Mouse (Mus musculus) stomach, embryonic 14.5 days (tissue): ENCODE measurements around the gene Cdc20. TPM values are rescaled to one million over a fixed set of nuclear protein-coding genes. Genes with fewer than 3 reads are reported as not detected.

Source experiments
- ATAC-seq: fragments of 200-750 bp; cut with Nextera tagmentation; 2 replicates; pipeline ENCODE4 v1.8.0; 2017; ENCODE audit warnings: low read depth, moderate TSS enrichment; ENCODE audit not compliant: insufficient number of reproducible peaks, insufficient read depth, low FRiP score
- H3K27ac ChIP-seq: fragments of 300-500 bp; sonication (generic); 2 replicates; pipeline ENCODE4 v1.5.1; 2014; ENCODE audit warnings: mild to moderate bottlenecking, low read length, moderate library complexity, mixed read lengths
- H3K27me3 ChIP-seq: fragments of 300-500 bp; sonication (generic); 2 replicates; pipeline ENCODE4 v1.6.1; 2014; ENCODE audit warnings: low read length, control low read depth, mixed read lengths; ENCODE audit not compliant: control insufficient read depth, insufficient read depth
- H3K36me3 ChIP-seq: fragments of 300-500 bp; sonication (generic); 2 replicates; pipeline ENCODE4 v1.6.1; 2014; ENCODE audit warnings: mild to moderate bottlenecking, control low read depth, low read length, moderate library complexity, mixed read lengths; ENCODE audit not compliant: control insufficient read depth, insufficient read depth
- H3K4me1 ChIP-seq: fragments of 300-500 bp; sonication (generic); 2 replicates; pipeline ENCODE4 v1.6.1; 2014; ENCODE audit warnings: low read length, control low read depth, mixed read lengths; ENCODE audit not compliant: control insufficient read depth, insufficient read depth
- H3K4me2 ChIP-seq: fragments of 300-500 bp; sonication (generic); replicated peaks from 2 replicates; pipeline ENCODE4 v1.6.1; 2014; ENCODE audit warnings: low read depth, low read length, control low read depth
- H3K4me3 ChIP-seq: fragments of 300-500 bp; sonication (generic); 2 replicates; pipeline ENCODE4 v1.5.1; 2014; ENCODE audit warnings: low read depth, low read length, control low read depth
- H3K9ac ChIP-seq: fragments of 300-500 bp; sonication (generic); replicated peaks from 2 replicates; pipeline ENCODE4 v1.6.1; 2014; ENCODE audit warnings: low read depth, mild to moderate bottlenecking, control low read depth, low read length, moderate library complexity, mixed read lengths
- H3K9me3 ChIP-seq: fragments of 300-500 bp; sonication (generic); 2 replicates; pipeline ENCODE4 v1.6.1; 2016; ENCODE audit warnings: low read depth, low read length, control low read depth; ENCODE audit not compliant: control insufficient read depth
- WGBS: fragments of 180-500 bp; shearing (Covaris S2); extraction: QIAGEN DNeasy Blood & Tissue Kit; methylation state at CpG from one replicate; pipeline ENCODE4 v1.1.7; 2014; 5-methylcytosine and 5-hydroxymethylcytosine counted together
- polyA plus RNA-seq: library from polyadenylated mRNA; unstranded; fragments of >200 nt; fragmentation: Nextera tagmentation; extraction: Ambion mirVana; gene quantifications from 2 replicates; pipeline ENCODE4 v1.2.1, GENCODE M21; 2014

Cdc20 gene
- polyA plus RNA-seq, 1 experiment from 2014 or later, result 230 TPM

DNA sequence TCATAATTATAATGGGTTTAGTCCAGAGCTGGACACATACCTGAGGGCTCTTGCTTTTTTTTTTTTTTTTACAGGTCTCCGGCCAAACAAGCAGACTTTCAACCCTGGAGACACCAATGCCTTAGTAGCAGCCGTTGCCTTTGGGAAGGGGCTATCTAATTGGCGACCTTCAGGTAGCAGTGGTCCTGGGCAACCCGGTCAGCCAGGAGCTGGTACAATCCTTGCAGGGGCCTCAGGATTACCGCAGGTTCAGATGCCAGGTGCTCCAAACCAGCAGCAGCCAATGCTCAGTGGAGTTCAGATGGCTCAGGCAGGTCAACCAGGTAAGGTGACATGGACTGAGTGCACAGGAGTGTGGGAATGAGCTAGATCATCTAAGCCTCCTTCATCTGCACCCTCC lies 23.6 kb downstream of the Cdc20 start:
- no peaks in the 10 kb centered on the region for H3K9me3 ChIP-seq
- H3K4me2 ChIP-seq, result no peak overlapping the region
- peaks cover 52% of the 10 kb centered on the region for H3K36me3 ChIP-seq
- no peak for ATAC-seq
- H3K27me3 ChIP-seq, result no peaks in the 10 kb centered on the region
- peaks cover 5% of the 10 kb centered on the region; the same call in 1 of the 2 replicates for H3K4me1 ChIP-seq
- H3K9ac ChIP-seq, result no peak overlapping the region
- H3K27ac ChIP-seq, result no peak overlapping the region
- no peak overlapping the region for H3K4me3 ChIP-seq
- 94% methylated on average over 5 of the region's 5 CpGs for WGBS

DNA sequence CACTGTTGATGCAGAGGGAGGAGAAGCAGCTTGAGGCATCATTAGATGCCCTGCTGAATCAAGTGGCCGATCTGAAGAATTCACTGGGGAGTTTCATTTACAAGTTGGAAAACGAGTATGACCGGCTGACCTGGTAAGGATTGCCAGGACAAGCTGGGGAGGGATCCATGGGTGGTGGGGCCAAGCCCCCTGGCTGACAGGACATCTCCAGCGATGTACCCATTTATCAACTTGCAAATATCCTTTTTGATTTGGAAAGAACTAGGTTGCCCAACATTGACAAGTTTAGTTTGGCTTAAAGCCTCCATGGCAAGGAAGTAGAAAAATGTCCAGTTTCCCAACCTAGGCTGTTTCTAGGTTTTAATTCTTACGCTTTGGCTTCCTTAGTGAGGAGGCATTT lies 26.3 kb downstream of the Cdc20 start:
- Histone ChIP-seq H3K27ac (no peak overlapping the region), H3K4me3 (no peak overlapping the region), H3K4me1 (peaks cover 10% of the 10 kb centered on the region), H3K27me3 (no peaks in the 10 kb centered on the region), H3K9ac (no peak overlapping the region), H3K4me2 (no peak overlapping the region), H3K9me3 (no peaks in the 10 kb centered on the region), H3K36me3 (peaks cover 43% of the 10 kb centered on the region)
- WGBS, result 91% methylated on average over 5 of the region's 5 CpGs
- no peak for ATAC-seq

DNA sequence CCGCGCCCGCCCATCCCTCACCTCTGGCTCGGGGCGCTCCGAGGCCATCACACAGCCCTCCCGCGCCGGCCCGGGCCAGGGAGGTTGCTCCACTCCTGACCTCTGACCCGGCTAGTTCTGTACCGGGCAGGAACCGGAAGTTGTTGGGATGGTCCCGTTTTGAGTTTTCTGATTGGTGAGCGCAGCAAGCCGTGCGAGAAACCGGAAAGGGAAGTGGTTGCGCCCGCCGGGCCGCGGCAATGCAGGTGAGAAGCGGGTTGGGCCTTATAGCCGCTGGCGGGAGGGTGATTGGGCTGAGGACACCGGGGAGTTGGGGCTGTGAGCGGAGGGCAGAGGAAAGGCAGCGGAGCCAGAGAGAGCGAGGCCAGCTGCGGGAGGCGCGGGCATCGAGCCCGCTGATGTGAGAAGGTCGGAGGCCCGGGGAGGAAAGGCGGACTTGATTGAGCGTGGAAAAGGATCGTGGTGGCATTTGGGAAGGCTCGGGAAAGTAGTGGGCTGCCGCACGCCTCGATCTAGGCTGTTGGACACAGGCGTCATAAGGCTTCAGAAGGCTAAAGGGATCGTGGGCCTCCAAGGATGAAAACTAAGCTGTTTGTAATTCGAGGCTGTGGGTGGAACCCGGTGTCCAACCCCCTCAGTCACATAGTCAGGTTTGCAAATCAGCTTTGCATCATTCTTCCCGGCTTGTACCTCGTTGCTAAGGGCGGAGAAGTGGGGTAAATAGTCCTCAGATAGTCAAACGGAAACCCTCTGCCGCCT lies 27.8 kb downstream of the Cdc20 start, which contains the start of the genes Szt2 and Med8:
Gene Szt2, minus strand, starts transcription at position 132 of the 759 bp plus-strand sequence.
Gene Med8, plus strand, starts transcription at position 196 of the 759 bp plus-strand sequence.
- Histone ChIP-seq H3K9ac (peak within 1 kb of the TSS; percentile 76), H3K36me3 (peaks cover 34% of the 10 kb centered on the region), H3K4me3 (peak within 1 kb of the TSS; percentile 83), H3K4me2 (peak within 1 kb of the TSS; percentile 80), H3K27ac (peak within 1 kb of the TSS; percentile 66; the same call in 1 of the 2 replicates), H3K27me3 (no peaks in the 10 kb centered on the region), H3K4me1 (peaks cover 10% of the 10 kb centered on the region), H3K9me3 (no peaks in the 10 kb centered on the region)
- peak; percentile 94 for ATAC-seq
- under 1% methylated on average over 53 of the region's 53 CpGs for WGBS

DNA sequence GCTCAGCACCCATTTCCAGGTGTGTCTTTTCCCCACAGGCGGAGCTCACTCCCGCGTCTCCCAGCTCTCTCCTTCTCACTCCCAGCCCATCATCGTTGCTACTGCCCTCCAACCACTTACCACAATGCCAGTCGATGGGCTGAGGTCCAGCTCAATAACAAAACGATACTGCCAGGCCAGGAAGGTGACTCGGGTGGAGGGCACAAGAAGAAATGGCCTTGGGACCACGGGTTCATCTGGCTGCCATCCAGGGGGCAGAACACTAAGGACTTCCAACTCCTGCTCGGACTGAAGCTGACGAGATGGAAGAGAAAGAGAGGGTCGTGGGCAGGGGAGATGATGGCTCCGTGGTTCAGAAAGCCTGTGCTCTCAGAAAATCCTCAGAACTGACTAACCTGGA lies 34.5 kb downstream of the Cdc20 start:
- Histone ChIP-seq H3K27ac (no peak overlapping the region), H3K4me1 (no peaks in the 10 kb centered on the region), H3K36me3 (peaks cover 51% of the 10 kb centered on the region), H3K9me3 (no peaks in the 10 kb centered on the region), H3K27me3 (no peaks in the 10 kb centered on the region), H3K4me2 (no peak overlapping the region), H3K9ac (no peak overlapping the region), H3K4me3 (no peak overlapping the region)
- ATAC-seq, result no peak
- 93% methylated on average over 12 of the region's 12 CpGs for WGBS

DNA sequence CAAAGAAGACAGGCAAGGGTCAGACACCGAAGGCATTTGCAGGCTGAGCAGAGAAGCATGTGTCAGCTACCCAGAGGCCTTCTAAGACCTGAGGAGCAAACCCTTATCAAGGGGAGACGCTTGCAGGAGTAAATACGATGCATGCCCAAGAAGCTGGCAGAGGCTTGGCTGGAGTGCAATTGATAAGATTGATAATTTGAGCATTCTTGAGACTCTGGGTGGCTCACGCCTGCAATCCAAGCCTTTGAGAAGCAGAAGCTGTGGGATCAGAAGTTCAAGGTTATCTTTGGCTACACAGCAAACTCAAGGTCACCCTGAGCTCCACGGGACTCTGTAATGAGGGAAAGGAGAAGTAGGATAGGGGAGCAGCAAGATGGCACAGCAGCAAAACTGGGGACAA lies 35.2 kb downstream of the Cdc20 start:
- H3K36me3 ChIP-seq, result peaks cover 58% of the 10 kb centered on the region
- WGBS, result 84% methylated on average over 5 of the region's 5 CpGs
- H3K27ac ChIP-seq, result no peak overlapping the region
- H3K4me3 ChIP-seq, result no peak overlapping the region
- no peak overlapping the region for H3K4me2 ChIP-seq
- no peaks in the 10 kb centered on the region for H3K4me1 ChIP-seq
- H3K9ac ChIP-seq, result no peak overlapping the region
- ATAC-seq, result no peak
- no peaks in the 10 kb centered on the region for H3K27me3 ChIP-seq
- no peaks in the 10 kb centered on the region for H3K9me3 ChIP-seq

DNA sequence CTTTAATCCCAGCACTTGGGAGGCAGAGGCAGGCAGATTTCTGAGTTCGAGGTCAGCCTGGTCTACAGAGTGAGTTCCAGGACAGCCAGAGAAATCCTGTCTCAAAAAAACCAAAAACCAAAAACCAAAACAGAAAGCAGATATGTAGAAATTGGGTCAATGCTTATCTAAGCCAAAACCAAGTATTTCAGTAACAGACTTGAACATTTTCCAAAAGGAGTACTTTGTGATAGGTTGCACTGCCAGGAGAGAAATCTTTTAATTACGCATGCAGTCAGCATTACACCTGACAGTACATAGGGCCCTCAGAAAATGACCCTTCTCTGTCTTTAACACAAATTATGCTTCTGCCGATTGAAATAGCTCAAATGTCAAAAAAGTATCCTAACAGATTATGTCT lies 35.7 kb downstream of the Cdc20 start:
- peaks cover 58% of the 10 kb centered on the region for H3K36me3 ChIP-seq
- no peaks in the 10 kb centered on the region for H3K27me3 ChIP-seq
- no peak overlapping the region for H3K4me2 ChIP-seq
- no peak overlapping the region for H3K9ac ChIP-seq
- H3K4me3 ChIP-seq, result no peak overlapping the region
- no peaks in the 10 kb centered on the region for H3K9me3 ChIP-seq
- ATAC-seq, result no peak
- H3K4me1 ChIP-seq, result no peaks in the 10 kb centered on the region
- H3K27ac ChIP-seq, result no peak overlapping the region
- 87% methylated on average over 3 of the region's 3 CpGs for WGBS

DNA sequence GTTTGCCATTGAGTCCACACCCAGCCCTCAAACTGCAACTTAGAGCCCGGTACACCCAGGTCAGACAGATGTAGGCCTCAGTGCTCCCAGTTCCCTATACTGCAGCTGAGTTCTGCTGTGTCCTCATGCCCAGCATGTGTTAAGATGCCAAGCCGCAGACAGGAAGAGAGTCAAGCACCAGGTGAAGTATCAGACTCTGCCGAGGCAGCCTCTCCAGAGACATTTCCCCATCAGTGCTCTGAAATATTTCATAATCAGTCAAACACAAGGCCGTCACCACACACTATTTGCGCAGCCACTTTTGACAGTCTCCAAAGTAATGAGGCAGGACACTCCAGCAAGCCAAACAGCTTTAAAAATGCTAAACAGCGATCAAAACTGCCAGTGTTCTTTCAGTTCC lies 38.8 kb downstream of the Cdc20 start:
- H3K36me3 ChIP-seq, result peaks cover 71% of the 10 kb centered on the region
- no peaks in the 10 kb centered on the region for H3K27me3 ChIP-seq
- H3K4me1 ChIP-seq, result no peaks in the 10 kb centered on the region
- no peak overlapping the region for H3K4me3 ChIP-seq
- no peak overlapping the region for H3K27ac ChIP-seq
- no peak overlapping the region for H3K9ac ChIP-seq
- no peak overlapping the region for H3K4me2 ChIP-seq
- ATAC-seq, result no peak
- no peaks in the 10 kb centered on the region for H3K9me3 ChIP-seq
- WGBS, result 90% methylated on average over 6 of the region's 6 CpGs

DNA sequence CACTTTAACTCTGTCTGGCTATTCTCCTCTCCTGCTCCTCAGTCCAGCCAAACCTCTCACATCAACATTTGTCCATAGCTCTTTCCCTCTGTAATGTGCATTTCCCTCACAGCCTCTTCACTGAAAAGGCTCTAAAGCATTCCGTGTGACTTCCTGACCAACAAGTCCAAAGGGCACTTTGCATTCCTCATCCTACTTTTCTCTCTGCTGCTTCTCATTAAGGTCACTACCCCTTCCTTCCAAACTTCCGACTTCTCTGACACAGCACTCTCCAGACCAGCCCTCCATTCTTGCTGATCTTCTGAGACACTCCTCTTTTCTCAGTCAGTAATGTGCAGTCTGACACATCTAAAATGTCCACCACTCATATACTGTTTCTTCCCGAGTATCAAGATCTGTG lies 40.7 kb downstream of the Cdc20 start:
- H3K4me1 ChIP-seq, result no peaks in the 10 kb centered on the region
- H3K27me3 ChIP-seq, result no peaks in the 10 kb centered on the region
- no peak overlapping the region for H3K4me3 ChIP-seq
- ATAC-seq, result no peak
- H3K9ac ChIP-seq, result no peak overlapping the region
- peaks cover 73% of the 10 kb centered on the region for H3K36me3 ChIP-seq
- H3K4me2 ChIP-seq, result no peak overlapping the region
- WGBS, result 74% methylated on average over 3 of the region's 3 CpGs
- H3K27ac ChIP-seq, result no peak overlapping the region
- H3K9me3 ChIP-seq, result no peaks in the 10 kb centered on the region

DNA sequence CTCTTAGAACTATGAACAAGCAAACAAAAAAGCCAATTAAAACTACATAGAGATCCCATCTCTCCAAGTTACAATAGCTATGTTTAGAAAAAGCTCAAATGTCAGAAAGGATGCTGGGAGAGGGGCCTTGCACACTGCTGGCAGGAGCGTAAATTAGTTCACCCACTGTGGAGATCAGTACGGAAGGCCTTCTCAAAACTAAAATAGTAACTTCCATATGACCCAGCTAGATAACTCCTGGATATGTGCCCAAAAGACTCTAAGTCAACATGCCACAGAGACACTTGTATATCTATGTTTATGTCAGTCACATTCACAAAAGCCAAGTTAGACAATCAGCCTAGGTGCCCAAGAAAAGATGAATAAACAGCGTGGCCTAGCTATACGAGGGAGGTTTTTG lies 41.9 kb downstream of the Cdc20 start:
- Histone ChIP-seq H3K27ac (no peak overlapping the region), H3K27me3 (no peaks in the 10 kb centered on the region), H3K9ac (no peak overlapping the region), H3K4me2 (no peak overlapping the region), H3K9me3 (no peaks in the 10 kb centered on the region), H3K4me1 (no peaks in the 10 kb centered on the region), H3K36me3 (peaks cover 77% of the 10 kb centered on the region), H3K4me3 (no peak overlapping the region)
- 89% methylated on average over 4 of the region's 4 CpGs for WGBS
- ATAC-seq, result no peak
